ENCODE assay signal across 25 mouse cellular contexts in genomic region chr8:125077326-125077725, GRCm38 (mm10). TPM values are rescaled to one million over a fixed set of nuclear protein-coding genes. Genes with fewer than 3 reads are reported as not detected.
DNase-seq lines count a peak whose midpoint lies in the region; ATAC-seq and TF ChIP-seq lines count a peak whose summit lies in the region.
"Had no signal": no experiment of that assay in that cellular context is flagged by ENCODE, and none has a peak within 500 bp of the region (broad histone marks: within the 10 kb centered on the region; RNA-seq: fewer than 3 reads in every experiment).

No protein-coding gene starts in this region.

- H3K9me3 ChIP-seq in embryonic facial prominence, embryonic 14.5 days (ENCODE audit: control insufficient read depth, low read length): no peaks in the 10 kb centered on the region
- no peaks in the 10 kb centered on the region for H3K9me3 ChIP-seq in embryonic facial prominence, embryonic 10.5 days
- H3K9me3 ChIP-seq: embryonic facial prominence, embryonic 13.5 days; forebrain, embryonic 13.5 days; forebrain, embryonic 15.5 days had no signal

- no peaks in the 10 kb centered on the region for H3K36me3 ChIP-seq in embryonic facial prominence, embryonic 14.5 days (ENCODE audit: control insufficient read depth, insufficient read depth, low read length)
- no peaks in the 10 kb centered on the region for H3K36me3 ChIP-seq in embryonic facial prominence, embryonic 10.5 days (replicated peaks)
- H3K36me3 ChIP-seq: embryonic facial prominence, embryonic 13.5 days; forebrain, embryonic 15.5 days; G1E had no signal

- 62% methylated on average over 8 of the region's 8 CpGs for WGBS in embryonic facial prominence, embryonic 14.5 days
- 72% methylated on average over 8 of the region's 8 CpGs for WGBS in embryonic facial prominence, embryonic 10.5 days

- H3K4me2 ChIP-seq in embryonic facial prominence, embryonic 14.5 days (ENCODE audit: low read depth, low read length): no peak overlapping the region
- H3K4me2 ChIP-seq: embryonic facial prominence, embryonic 13.5 days; forebrain, embryonic 13.5 days; forebrain, embryonic 15.5 days had no signal

- no peak for TF ChIP-seq CTCF in layer of hippocampus, adult 2 months (conservative IDR thresholded peaks at IDR 0.05)

- no peak overlapping the region for H3K9ac ChIP-seq in embryonic facial prominence, embryonic 14.5 days (ENCODE audit: low read depth, low read length)
- H3K9ac ChIP-seq: embryonic facial prominence, embryonic 13.5 days; forebrain, embryonic 13.5 days; forebrain, embryonic 15.5 days had no signal

- H3K4me1 ChIP-seq in embryonic facial prominence, embryonic 14.5 days (ENCODE audit: control insufficient read depth, insufficient read depth, low read length): no peaks in the 10 kb centered on the region
- peaks cover 31% of the 10 kb centered on the region for H3K4me1 ChIP-seq in embryonic facial prominence, embryonic 10.5 days

- no peak for DNase-seq in embryonic facial prominence, embryonic 14.5 days (ENCODE audit: low spot score)
- no peak for DNase-seq in embryonic facial prominence, embryonic 10.5 days (ENCODE audit: low spot score)
- DNase-seq in layer of hippocampus, adult 2 months (ENCODE audit: low spot score in 2 of 2): no peak
- no peak for DNase-seq in layer of hippocampus, postnatal 36 days
- peak; percentile 54 for DNase-seq in retina, adult 2 months (ENCODE audit: low read depth, low spot score)
- no peak for DNase-seq in retina, embryonic 14.5 days (ENCODE audit: low spot score)
- peak; percentile 75 for DNase-seq in retina, postnatal 7 days (ENCODE audit: low read depth, low spot score)
- no peak for DNase-seq in gastrocnemius, postnatal 14 days
- DNase-seq: adrenal gland, adult 8-10 months; adrenal gland, postnatal 14 days; adrenal gland, postnatal 36 days; B cell, adult 2 months; cerebellum, adult 11-12 months; cerebellum, adult 2 months; cerebellum, adult 9-10 months; cerebellum, postnatal 10 days; cerebellum, postnatal 25 days had no signal

- H3K27ac ChIP-seq in embryonic facial prominence, embryonic 14.5 days (replicated peaks; ENCODE audit: low read depth, low read length): no peak overlapping the region
- H3K27ac ChIP-seq in embryonic facial prominence, embryonic 10.5 days (replicated peaks): no peak overlapping the region
- H3K27ac ChIP-seq in layer of hippocampus, adult 2 months: peak overlapping the region; percentile 58; the same call in 1 of the 2 replicates
- H3K27ac ChIP-seq: embryonic facial prominence, embryonic 13.5 days; forebrain, embryonic 13.5 days; forebrain, embryonic 15.5 days had no signal

- 0 out of 2 replicates have a peak, but pooled peaks have one; percentile 42 for ATAC-seq in embryonic facial prominence, embryonic 14.5 days (ENCODE audit: low read depth)
- ATAC-seq: activated CD4-positive, CD25-positive, alpha-beta regulatory T cell, adult 4 months; CD4-positive, CD25-positive, alpha-beta regulatory T cell, adult 4 months; forebrain, embryonic 13.5 days; forebrain, embryonic 15.5 days; Patski had no signal

- no peaks in the 10 kb centered on the region for H3K27me3 ChIP-seq in embryonic facial prominence, embryonic 14.5 days (replicated peaks; ENCODE audit: control insufficient read depth, insufficient read depth, low read length)
- no peaks in the 10 kb centered on the region for H3K27me3 ChIP-seq in embryonic facial prominence, embryonic 10.5 days (replicated peaks; ENCODE audit: low read depth, poor library complexity, severe bottlenecking)
- H3K27me3 ChIP-seq: CH12.LX; embryonic facial prominence, embryonic 13.5 days; forebrain, embryonic 13.5 days; forebrain, embryonic 15.5 days had no signal

- H3K4me3 ChIP-seq in embryonic facial prominence, embryonic 14.5 days (ENCODE audit: low read depth, low read length): no peak overlapping the region
- no peak overlapping the region for H3K4me3 ChIP-seq in embryonic facial prominence, embryonic 10.5 days
- H3K4me3 ChIP-seq in layer of hippocampus, adult 2 months: no peak overlapping the region
- H3K4me3 ChIP-seq: embryonic facial prominence, embryonic 13.5 days; forebrain, embryonic 13.5 days; forebrain, embryonic 15.5 days had no signal

- intact Hi-C loops in gastrocnemius, postnatal 14 days (cut with DNase I; ENCODE audit: low total_unique reads): no loop called here

RNA-seq across cellular contexts. Expression of gene Disc1, which starts 23.3 kb away (rescaled TPM):
- 1.5 and 1.6 TPM in 2 replicates for polyA plus RNA-seq in embryonic facial prominence, embryonic 14.5 days (2014; fragmentation: Nextera tagmentation; extraction: Ambion mirVana)
- polyA plus RNA-seq in embryonic facial prominence, embryonic 10.5 days (2016; fragmentation: Nextera tagmentation; extraction: Ambion mirVana): 1.7 and 2.3 TPM in 2 replicates
- total RNA-seq in layer of hippocampus, adult 2 months (2021): 1 to 10 TPM; 5.6 to 6.1 TPM
- total RNA-seq in layer of hippocampus, postnatal 36 days (2021): 1 to 10 TPM; 4.4 to 6.4 TPM
- total RNA-seq in gastrocnemius, postnatal 14 days (2021): 1 to 10 TPM; 1.8 to 2.1 TPM
- total RNA-seq: CH12.LX, G1E had no signal
- polyA plus RNA-seq: G1E had no signal

Comparison
In these comparisons a context has a peak if more than half of its experiments do, and no peak if none do; other contexts are left out.
1. DNase-seq: peak in retina, adult 2 months (single experiment) and retina, postnatal 7 days (single experiment); none in embryonic facial prominence, embryonic 14.5 days (single experiment), embryonic facial prominence, embryonic 10.5 days (single experiment), layer of hippocampus, adult 2 months (0 of 2), layer of hippocampus, postnatal 36 days (0 of 2), retina, embryonic 14.5 days (single experiment) and gastrocnemius, postnatal 14 days (single experiment).